Mouse (Mus musculus): ENCODE results near the gene Zfp57. TPM values are rescaled to one million over a fixed set of nuclear protein-coding genes. Genes with fewer than 3 reads are reported as not detected.
"Not testable (repeated sequence)": the region's sequence is repeated elsewhere in the genome, so short reads cannot be mapped to it uniquely, and the experiment has no call there.

Zfp57 gene
- polyA plus RNA-seq, 1 experiment from 2014 or later = 43.4 TPM

- Histone ChIP-seq H3K36me3 (ENCODE audit: control insufficient read depth, insufficient read depth, low read length) (no peaks in the 10 kb centered on the region), H3K4me1 (ENCODE audit: control insufficient read depth in 2 of 2, insufficient read depth in 2 of 2, low read length in 2 of 2) (peaks cover 0 to 7% of the 10 kb centered on the region in 2 experiments; a peak in 2 of 4 replicates), H3K4me2 (ENCODE audit: low read length) (peak overlapping the region; percentile 62), H3K4me3 (ENCODE audit: control insufficient read depth in 1 of 2, insufficient read depth in 1 of 2, low read depth in 1 of 2, low read length in 2 of 2) (peak overlapping the region; percentile 23 to 25), H3K9ac (ENCODE audit: low read length) (no peak overlapping the region), H3K27ac (replicated peaks in 1 of 2; ENCODE audit: control insufficient read depth in 1 of 2, insufficient read depth in 1 of 2, low read depth in 2 of 2, low read length in 2 of 2) (no peak overlapping the region), H3K9me3 (ENCODE audit: control insufficient read depth, low read length) (no peaks in the 10 kb centered on the region), H3K27me3 (ENCODE audit: control insufficient read depth, insufficient read depth, low read length) (peaks cover 26% of the 10 kb centered on the region)
- WGBS = 5% methylated on average over 24 of the region's 24 CpGs
- no peak for ATAC-seq (ENCODE audit: insufficient number of reproducible peaks, insufficient read depth, low FRiP score, low read depth)
These were observed 12.5 kb upstream of the Zfp57 start for GRCm38 (mm10) chr17:36988475-36988874.

GRCm38 (mm10) chr17:36989437-36989836, 11.5 kb upstream of the Zfp57 start, which contains the start of gene H2-M5:
Gene H2-M5, minus strand, starts transcription at chr17:36989537.
- no peak for ATAC-seq (ENCODE audit: insufficient number of reproducible peaks, insufficient read depth, low FRiP score, low read depth)
- Histone ChIP-seq H3K27me3 (ENCODE audit: control insufficient read depth, insufficient read depth, low read length) (peaks cover 26% of the 10 kb centered on the region), H3K4me1 (ENCODE audit: control insufficient read depth in 2 of 2, insufficient read depth in 2 of 2, low read length in 2 of 2) (peaks cover 0 to 7% of the 10 kb centered on the region in 2 experiments; a peak in 2 of 4 replicates), H3K4me3 (ENCODE audit: control insufficient read depth in 1 of 2, insufficient read depth in 1 of 2, low read depth in 1 of 2, low read length in 2 of 2) (peak within 1 kb of the TSS; percentile 23 to 25), H3K4me2 (ENCODE audit: low read length) (peak within 1 kb of the TSS; percentile 62), H3K9me3 (ENCODE audit: control insufficient read depth, low read length) (no peaks in the 10 kb centered on the region), H3K9ac (ENCODE audit: low read length) (no peak within 1 kb of the TSS; the same call in 1 of the 2 replicates), H3K27ac (replicated peaks in 1 of 2; ENCODE audit: control insufficient read depth in 1 of 2, insufficient read depth in 1 of 2, low read depth in 2 of 2, low read length in 2 of 2) (no peak within 1 kb of the TSS), H3K36me3 (ENCODE audit: control insufficient read depth, insufficient read depth, low read length) (no peaks in the 10 kb centered on the region)
- 27% methylated on average over 5 of the region's 5 CpGs for WGBS

GRCm38 (mm10) chr17:36990630-36991029, 10.3 kb upstream of the Zfp57 start:
- H3K27me3 ChIP-seq (ENCODE audit: control insufficient read depth, insufficient read depth, low read length) = peaks cover 26% of the 10 kb centered on the region
- H3K36me3 ChIP-seq (ENCODE audit: control insufficient read depth, insufficient read depth, low read length); H3K4me1 ChIP-seq (ENCODE audit: control insufficient read depth in 2 of 2, insufficient read depth in 2 of 2, low read length in 2 of 2); H3K9me3 ChIP-seq (ENCODE audit: control insufficient read depth, low read length); ATAC-seq (ENCODE audit: insufficient number of reproducible peaks, insufficient read depth, low FRiP score, low read depth); H3K4me2 ChIP-seq (ENCODE audit: low read length); H3K4me3 ChIP-seq (ENCODE audit: control insufficient read depth in 1 of 2, insufficient read depth in 1 of 2, low read depth in 1 of 2, low read length in 2 of 2); H3K27ac ChIP-seq (replicated peaks in 1 of 2; ENCODE audit: control insufficient read depth in 1 of 2, insufficient read depth in 1 of 2, low read depth in 2 of 2, low read length in 2 of 2); H3K9ac ChIP-seq (ENCODE audit: low read length): not testable (repeated sequence)
- WGBS = 87% methylated on average over 6 of the region's 6 CpGs

GRCm38 (mm10) chr17:36992336-36993104, 8.4 kb upstream of the Zfp57 start:
- no peak overlapping the region for H3K9ac ChIP-seq (ENCODE audit: low read length)
- WGBS = 56% methylated on average over 3 of the region's 3 CpGs
- no peak overlapping the region for H3K27ac ChIP-seq (replicated peaks in 1 of 2; ENCODE audit: control insufficient read depth in 1 of 2, insufficient read depth in 1 of 2, low read depth in 2 of 2, low read length in 2 of 2)
- H3K27me3 ChIP-seq (ENCODE audit: control insufficient read depth, insufficient read depth, low read length) = peaks cover 23% of the 10 kb centered on the region
- H3K4me2 ChIP-seq (ENCODE audit: low read length) = no peak overlapping the region
- ATAC-seq (ENCODE audit: insufficient number of reproducible peaks, insufficient read depth, low FRiP score, low read depth) = no peak
- no peak overlapping the region for H3K4me3 ChIP-seq (ENCODE audit: control insufficient read depth in 1 of 2, insufficient read depth in 1 of 2, low read depth in 1 of 2, low read length in 2 of 2)
- no peaks in the 10 kb centered on the region for H3K9me3 ChIP-seq (ENCODE audit: control insufficient read depth, low read length)
- peaks cover 0 to 7% of the 10 kb centered on the region in 2 experiments; a peak in 2 of 4 replicates for H3K4me1 ChIP-seq (ENCODE audit: control insufficient read depth in 2 of 2, insufficient read depth in 2 of 2, low read length in 2 of 2)
- H3K36me3 ChIP-seq (ENCODE audit: control insufficient read depth, insufficient read depth, low read length) = no peaks in the 10 kb centered on the region

- no peak for ATAC-seq (ENCODE audit: insufficient number of reproducible peaks, insufficient read depth, low FRiP score, low read depth)
- H3K4me1 ChIP-seq (ENCODE audit: control insufficient read depth in 2 of 2, insufficient read depth in 2 of 2, low read length in 2 of 2) = peaks cover 0 to 2% of the 10 kb centered on the region in 2 experiments; a peak in 2 of 4 replicates
- H3K27me3 ChIP-seq (ENCODE audit: control insufficient read depth, insufficient read depth, low read length) = peaks cover 10% of the 10 kb centered on the region
- no peak overlapping the region for H3K4me2 ChIP-seq (ENCODE audit: low read length)
- H3K27ac ChIP-seq (replicated peaks in 1 of 2; ENCODE audit: control insufficient read depth in 1 of 2, insufficient read depth in 1 of 2, low read depth in 2 of 2, low read length in 2 of 2) = no peak overlapping the region
- H3K9ac ChIP-seq (ENCODE audit: low read length) = no peak overlapping the region
- WGBS = 88% methylated on average over 4 of the region's 4 CpGs
- no peaks in the 10 kb centered on the region for H3K36me3 ChIP-seq (ENCODE audit: control insufficient read depth, insufficient read depth, low read length)
- H3K4me3 ChIP-seq (ENCODE audit: control insufficient read depth in 1 of 2, insufficient read depth in 1 of 2, low read depth in 1 of 2, low read length in 2 of 2) = no peak overlapping the region
- H3K9me3 ChIP-seq (ENCODE audit: control insufficient read depth, low read length) = no peaks in the 10 kb centered on the region
These were observed 7.1 kb upstream of the Zfp57 start for GRCm38 (mm10) chr17:36993770-36994325.

GRCm38 (mm10) chr17:36994528-36994927, 6.4 kb upstream of the Zfp57 start:
- Histone ChIP-seq H3K36me3 (ENCODE audit: control insufficient read depth, insufficient read depth, low read length) (no peaks in the 10 kb centered on the region), H3K4me2 (ENCODE audit: low read length) (no peak overlapping the region), H3K4me1 (ENCODE audit: control insufficient read depth in 2 of 2, insufficient read depth in 2 of 2, low read length in 2 of 2) (no peaks in the 10 kb centered on the region), H3K9ac (ENCODE audit: low read length) (no peak overlapping the region), H3K9me3 (ENCODE audit: control insufficient read depth, low read length) (no peaks in the 10 kb centered on the region), H3K27ac (replicated peaks in 1 of 2; ENCODE audit: control insufficient read depth in 1 of 2, insufficient read depth in 1 of 2, low read depth in 2 of 2, low read length in 2 of 2) (no peak overlapping the region), H3K4me3 (ENCODE audit: control insufficient read depth in 1 of 2, insufficient read depth in 1 of 2, low read depth in 1 of 2, low read length in 2 of 2) (no peak overlapping the region), H3K27me3 (ENCODE audit: control insufficient read depth, insufficient read depth, low read length) (peaks cover 3% of the 10 kb centered on the region; the same call in 1 of the 2 replicates)
- WGBS = 78% methylated on average over 2 of the region's 2 CpGs
- ATAC-seq (ENCODE audit: insufficient number of reproducible peaks, insufficient read depth, low FRiP score, low read depth) = no peak

GRCm38 (mm10) chr17:36995448-36995847, 5.5 kb upstream of the Zfp57 start:
- no peaks in the 10 kb centered on the region for H3K9me3 ChIP-seq (ENCODE audit: control insufficient read depth, low read length)
- H3K27me3 ChIP-seq (ENCODE audit: control insufficient read depth, insufficient read depth, low read length) = no peaks in the 10 kb centered on the region
- H3K36me3 ChIP-seq (ENCODE audit: control insufficient read depth, insufficient read depth, low read length) = no peaks in the 10 kb centered on the region
- ATAC-seq (ENCODE audit: insufficient number of reproducible peaks, insufficient read depth, low FRiP score, low read depth) = no peak
- H3K27ac ChIP-seq (replicated peaks in 1 of 2; ENCODE audit: control insufficient read depth in 1 of 2, insufficient read depth in 1 of 2, low read depth in 2 of 2, low read length in 2 of 2) = no peak overlapping the region
- no peak overlapping the region for H3K4me2 ChIP-seq (ENCODE audit: low read length)
- no peak overlapping the region for H3K9ac ChIP-seq (ENCODE audit: low read length)
- whole genome bisulfite sequencing = 58% methylated on average over 3 of the region's 3 CpGs
- no peaks in the 10 kb centered on the region for H3K4me1 ChIP-seq (ENCODE audit: control insufficient read depth in 2 of 2, insufficient read depth in 2 of 2, low read length in 2 of 2)
- H3K4me3 ChIP-seq (ENCODE audit: control insufficient read depth in 1 of 2, insufficient read depth in 1 of 2, low read depth in 1 of 2, low read length in 2 of 2) = no peak overlapping the region
